Mouse (Mus musculus): ENCODE data around the gene P4ha3.
"Not testable (repeated sequence)": the region's sequence is repeated elsewhere in the genome, so short reads cannot be mapped to it uniquely, and the experiment has no call there.

The P4ha3 gene

DNA sequence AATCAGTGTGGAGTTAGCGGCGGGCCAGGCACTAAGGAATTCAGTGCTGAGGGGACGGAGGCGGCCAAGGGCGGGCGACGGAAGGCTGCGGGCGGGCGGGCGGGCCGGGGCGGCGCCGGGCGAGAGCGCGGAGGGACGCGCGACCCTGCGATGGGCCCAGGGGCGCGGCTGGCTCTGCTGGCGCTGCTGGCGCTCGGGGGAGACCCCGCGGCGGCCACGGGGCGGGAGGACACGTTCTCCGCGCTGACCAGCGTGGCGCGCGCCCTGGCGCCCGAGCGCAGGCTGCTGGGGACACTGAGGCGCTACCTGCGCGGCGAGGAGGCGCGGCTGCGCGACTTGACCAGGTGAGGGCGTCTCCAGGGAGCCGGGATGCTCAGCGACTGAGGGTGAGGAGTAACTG lies at the start of gene P4ha3:
P4ha3 (plus strand) TSS at position 138 of the 400 bp plus-strand sequence.
- DNase-seq: peak; percentile 9 to 16

DNA sequence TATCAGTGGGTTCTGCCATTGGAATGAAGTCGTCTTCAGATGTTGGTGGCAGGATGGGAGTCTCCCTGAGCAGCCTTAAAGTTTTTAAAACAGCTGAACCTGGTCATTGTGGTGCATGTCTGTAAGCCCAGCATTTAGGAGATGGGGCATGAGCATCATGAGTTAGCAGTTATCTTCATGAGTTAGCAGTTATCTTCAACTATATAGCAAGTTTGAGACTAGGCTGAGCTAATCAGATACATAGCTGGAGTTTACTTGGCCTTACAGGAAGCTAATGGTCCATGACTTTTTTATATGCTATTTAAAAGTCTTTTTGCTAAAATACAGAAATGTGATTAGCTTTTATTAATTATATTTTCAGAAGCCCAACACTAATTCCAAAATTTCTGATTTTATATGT lies 47.0 kb upstream of the P4ha3 start:
- no peak for DNase-seq

DNA sequence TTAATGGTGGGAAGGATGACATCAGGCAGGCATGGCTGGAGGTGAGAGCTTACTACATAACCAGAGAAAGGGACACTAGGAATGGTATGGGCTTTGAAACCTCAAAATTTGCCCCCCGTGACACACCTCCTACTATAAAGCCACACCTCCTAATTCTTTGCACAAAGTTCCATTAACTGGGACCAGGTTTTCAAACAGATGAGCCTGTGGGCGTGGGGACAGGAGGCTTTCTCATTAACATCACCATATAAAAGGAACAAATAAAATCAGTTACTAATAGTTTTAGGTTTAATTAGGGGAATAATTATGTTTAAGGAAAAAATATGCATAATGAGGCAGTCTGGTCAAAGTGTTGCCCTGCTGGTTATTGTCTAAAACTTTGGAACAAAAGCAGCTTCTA lies 44.7 kb upstream of the P4ha3 start:
- DNase-seq: no peak

DNA sequence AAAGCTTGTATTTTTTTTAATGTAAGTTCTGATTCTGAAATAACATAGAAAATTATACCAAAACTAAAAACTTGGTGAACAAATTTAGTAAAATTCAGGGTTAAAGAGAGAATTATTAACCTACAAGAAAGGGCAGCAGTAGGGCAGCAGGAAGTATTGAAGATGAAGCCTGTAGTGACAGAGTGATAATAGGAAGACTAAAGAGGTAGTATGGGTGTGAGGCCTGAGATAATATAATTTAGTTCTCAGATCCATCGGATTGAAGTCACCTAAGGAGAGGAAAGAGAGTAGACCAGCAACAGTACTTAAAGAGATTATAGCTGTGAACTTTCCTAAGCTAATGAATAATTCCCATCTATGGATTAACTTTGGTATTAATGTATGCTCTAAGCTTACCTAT lies 42.3 kb upstream of the P4ha3 start:
- no peak for DNase-seq

DNA sequence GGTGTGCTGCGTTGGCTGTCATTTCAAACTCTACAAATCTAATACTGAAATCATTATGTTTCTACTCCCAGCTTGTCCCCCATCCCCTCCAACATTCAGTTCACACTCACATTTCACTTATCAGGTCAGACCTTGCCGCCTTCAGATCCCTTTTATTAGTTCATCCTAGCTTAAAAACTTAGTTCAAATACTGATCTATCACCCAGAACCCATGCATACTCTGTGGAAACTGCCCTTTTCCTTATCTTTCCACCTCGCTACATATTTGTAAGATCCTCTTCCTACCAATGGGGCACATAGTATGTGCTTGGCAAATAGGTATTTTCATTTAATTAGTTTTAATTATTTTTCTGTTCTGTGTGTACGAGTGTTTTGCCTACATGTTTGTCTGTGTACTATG lies 41.1 kb upstream of the P4ha3 start:
- no peak for DNase-seq

DNA sequence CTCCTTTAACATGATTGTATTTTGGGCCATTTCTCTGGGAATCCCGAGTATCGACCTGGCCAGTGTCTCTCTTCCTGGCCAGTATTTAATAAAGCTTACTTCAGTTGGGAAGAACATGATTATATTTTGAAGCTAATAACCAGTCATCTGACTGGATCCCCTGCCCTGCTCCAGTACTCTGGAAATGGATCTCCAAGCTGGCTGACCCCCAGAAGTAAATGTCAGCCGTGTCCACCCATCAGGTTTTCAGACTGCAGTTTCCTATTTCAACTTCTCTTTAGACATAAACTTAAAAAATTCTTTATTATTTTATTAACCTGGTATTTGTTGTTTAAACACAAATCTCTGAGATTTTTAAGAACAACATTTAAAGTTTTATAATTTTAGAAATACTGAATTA lies 40.1 kb upstream of the P4ha3 start:
- DNase-seq: no peak

DNA sequence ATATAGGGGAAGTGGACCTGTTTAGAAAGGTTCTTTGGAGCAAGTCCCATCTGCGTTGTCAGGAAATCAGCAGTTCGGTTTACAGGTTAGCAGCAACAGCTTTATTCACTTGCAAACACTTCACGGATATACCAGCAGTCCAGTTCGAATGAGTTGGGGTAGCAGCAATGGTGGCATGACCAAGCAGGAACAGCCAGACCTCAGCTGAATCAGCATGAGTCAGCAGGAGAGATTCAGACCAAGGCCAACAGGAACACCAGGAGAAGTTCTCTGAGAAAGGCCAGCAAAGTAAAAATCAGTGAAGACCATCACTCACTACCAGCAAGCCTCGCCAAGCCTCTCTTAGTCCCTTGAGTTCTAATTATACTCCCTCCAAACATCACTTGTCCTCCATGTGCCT lies 34.7 kb upstream of the P4ha3 start:
- DNase-seq: no peak

DNA sequence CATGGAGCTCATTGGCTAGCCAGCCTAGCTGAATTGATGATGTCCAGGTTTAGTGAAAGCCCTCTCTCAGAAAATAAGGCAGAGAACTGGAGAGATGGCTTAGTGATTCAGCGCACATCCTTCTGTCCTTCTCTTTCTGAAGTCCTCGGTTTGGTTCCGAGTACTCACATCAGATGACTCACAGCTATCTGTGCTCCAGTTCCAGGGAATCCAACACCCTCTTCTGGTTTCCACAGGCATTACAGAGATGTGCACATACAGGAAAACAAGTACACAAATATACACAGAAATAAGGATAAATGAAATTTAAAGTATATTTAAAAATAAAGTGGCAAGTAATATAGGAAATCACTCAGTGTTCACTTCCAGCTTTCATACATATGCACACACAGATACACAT lies 23.0 kb upstream of the P4ha3 start:
- DNase-seq: no peak

DNA sequence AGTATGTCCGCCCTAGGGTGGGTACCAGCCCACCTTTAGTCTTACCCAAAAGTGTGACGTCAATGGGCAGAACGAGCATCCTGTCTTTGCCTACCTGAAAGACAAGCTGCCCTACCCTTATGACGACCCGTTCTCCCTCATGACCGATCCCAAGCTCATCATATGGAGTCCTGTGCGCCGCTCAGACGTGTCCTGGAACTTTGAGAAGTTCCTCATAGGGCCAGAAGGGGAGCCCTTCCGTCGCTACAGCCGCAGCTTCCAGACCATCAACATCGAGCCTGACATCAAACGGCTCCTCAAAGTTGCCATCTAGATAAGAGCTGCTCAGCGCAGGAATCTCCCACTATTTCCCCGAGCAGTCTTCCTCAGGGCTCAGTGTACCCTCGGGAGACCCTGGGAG lies 20.4 kb upstream of the P4ha3 start:
- not testable (repeated sequence) for DNase-seq

DNA sequence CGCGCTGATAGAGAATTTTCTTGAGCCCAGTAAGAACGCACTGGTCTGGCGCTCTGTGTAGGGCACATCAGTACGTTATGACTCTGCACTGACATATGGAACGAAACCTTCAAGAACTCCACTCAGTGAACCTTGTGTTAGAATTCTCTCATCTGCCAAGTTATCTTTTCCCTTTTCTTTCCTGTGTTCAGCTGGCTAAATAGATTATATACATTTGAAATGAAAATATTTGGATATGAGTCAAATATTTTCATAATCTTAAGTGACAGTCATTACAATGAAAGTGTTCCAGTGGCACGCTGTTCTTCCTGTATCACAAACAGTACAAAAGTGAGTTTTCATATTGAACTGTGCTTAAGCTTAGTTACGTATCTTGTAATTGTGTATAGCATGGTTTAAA lies 13.0 kb upstream of the P4ha3 start:
- DNase-seq: no peak

DNA sequence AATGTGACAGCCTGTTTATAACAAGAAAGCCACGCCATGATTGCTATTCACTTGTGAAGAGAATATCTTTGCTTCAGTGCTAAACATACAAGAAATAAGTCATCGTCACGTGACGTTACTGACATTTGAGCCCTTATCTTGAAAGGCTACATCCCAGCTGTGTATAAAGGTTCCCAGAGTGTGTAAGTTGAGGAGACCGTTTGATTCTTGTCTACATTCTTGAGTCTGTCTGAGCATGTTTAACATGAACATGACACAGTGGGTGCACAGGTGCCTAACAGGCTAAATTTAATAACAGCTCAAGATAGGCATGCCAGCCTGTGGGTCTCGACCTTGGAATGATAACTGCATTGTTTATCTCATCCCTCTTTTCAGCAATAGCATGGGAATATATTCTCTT lies 10.8 kb upstream of the P4ha3 start:
- no peak for DNase-seq

DNA sequence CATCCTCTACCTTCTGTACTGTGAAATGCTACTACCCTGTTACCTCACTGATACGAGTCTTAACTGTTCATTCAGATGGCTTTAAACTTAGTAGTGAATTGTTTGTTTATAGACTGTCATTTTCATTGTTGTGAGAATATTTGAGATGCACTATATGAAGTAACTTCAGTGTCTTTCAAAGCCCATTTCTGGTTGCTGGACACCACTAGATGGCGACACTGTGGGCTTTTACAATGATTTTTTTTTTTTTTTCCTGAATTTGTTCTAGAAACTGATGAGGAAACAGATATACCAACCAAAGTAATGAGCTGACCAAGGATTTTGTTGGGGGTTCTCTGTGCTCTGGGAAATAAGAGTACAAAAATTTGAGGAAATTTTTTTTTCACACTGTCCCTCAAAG lies 8.9 kb upstream of the P4ha3 start:
- DNase-seq: no peak

DNA sequence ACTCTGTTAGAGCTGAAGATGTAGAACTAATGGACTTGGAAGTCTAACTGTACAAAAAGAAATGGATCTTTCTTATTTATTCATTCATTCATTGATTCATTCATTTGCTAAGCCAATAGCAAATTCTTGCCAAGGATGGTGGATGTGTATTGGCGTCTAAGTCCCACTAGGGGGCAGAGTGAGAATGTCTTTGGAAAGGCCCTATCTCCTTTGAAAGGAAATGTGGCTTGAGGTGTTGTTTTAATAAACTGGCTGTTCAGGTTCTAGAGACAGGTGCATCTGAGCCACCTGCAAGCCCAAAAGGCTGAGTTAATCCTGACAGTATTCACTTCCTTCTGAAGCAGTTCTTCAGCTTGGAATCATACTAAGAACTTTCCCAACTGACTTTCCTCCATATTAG lies 5.5 kb upstream of the P4ha3 start:
- peak; percentile 29 to 31 for DNase-seq

DNA sequence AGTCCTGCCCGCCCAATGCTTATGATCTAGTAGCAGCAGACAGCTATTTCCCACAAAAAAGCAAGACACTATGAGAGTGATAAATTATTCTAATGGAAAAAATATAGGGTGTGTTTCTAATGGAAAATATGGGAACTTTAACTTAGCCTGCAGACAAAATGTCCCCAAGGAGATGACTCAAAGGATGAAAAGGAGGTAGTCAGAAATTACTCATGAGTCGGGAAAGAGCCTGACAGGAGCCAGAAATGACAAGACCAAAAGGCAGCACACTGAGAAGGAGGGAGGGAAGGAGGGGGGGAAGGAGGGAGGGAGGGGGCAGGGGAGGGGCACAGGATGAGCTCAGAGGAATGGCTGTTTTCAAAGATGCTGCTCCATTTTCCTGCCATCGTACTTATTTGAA lies 3.7 kb upstream of the P4ha3 start:
- DNase-seq: no peak

DNA sequence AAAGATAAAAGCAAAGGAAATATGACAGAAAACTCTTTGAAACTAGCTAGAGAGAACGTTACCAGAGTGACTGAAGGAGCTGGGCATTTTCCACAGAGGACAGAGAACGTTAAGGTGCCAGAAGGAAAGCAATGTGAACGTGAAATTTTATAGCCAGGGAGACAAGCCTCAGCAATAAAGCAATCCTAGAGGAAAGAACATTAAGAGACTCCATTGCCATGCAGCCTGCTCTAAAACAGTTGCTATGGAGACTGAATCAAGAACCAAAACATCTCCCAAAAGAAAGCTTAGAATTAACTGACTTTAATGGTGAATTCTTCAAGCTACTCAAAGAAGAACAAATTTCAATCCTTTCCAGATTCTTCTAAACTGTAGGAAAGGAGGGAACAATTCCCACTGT lies 2.0 kb upstream of the P4ha3 start:
- DNase-seq: no peak

DNA sequence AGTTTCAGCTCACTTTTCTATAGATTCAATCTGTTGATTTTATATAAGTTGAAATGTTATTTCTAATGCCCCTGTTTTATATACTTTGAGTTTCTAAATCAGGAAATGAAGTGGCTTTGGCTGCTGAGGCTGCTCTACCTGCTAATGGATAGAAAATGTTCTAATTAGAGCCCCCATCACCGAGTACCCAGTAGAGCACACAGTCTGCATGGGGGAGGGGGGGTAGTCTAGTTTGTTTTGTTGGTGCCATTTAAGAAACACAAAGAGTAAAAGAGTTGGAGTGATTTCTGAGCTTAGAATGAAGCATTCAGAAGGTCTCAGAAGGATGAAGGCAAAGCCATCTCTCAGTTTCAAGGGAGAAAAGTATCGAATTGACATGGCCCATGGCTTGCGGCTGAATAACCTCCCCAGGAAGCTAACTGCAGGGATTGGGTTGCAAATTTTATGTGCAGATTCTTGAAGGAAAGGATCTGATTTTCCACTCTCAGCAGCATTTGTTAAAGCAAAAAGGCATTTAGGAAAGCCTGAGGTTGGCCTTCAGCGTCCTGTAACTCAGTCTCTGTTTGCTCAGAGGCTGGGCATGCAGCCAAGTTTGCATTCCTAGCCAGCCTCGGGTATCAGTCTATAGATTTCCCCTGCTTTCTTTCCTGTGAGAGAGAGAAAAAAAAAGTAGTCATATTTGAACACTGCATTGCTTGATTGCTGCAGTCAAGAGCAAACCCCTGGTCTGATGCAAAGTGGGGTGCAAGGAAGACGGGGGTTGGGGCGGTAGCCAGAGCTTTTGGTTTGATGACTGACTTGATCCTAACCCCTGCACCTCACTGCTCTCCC lies 2.6 kb downstream of the P4ha3 start:
- peak in 1 of 2 experiments; percentile 17 for DNase-seq

DNA sequence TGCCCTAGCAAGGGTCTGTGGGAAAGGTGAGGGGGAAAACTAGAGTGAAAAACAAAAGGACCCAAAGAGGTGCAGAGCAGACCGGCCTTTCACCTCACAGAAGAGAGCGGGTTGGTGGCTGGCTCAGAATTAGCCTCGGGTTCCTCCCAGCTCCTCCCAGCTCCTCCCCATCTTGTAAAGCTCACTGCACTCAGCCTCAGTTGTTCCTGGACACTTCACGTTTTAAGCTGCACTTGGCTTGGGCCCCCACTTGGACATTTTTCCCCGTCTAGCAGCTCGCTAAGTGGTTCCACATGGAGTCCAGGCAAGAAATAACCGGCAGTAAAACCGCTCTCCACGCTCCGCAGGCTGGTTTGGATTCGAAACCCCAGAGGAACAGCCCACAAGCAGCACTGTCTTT lies 3.3 kb downstream of the P4ha3 start:
- DNase-seq: no peak

DNA sequence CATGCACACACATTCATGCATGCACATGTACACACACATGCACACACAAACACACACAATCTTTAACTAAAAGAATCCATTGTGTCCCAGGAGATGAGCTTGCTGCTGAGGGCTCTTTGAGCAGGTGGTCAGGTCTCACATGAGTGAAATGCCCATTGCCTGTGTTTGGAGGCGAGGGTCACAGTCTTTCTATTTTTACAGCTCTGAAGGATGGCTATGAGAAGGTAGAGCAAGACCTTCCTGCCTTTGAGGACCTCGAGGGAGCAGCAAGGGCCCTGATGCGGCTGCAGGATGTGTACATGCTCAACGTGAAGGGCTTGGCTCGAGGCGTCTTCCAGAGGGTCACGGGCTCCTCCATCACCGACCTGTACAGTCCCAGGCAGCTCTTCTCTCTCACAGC lies 8.2 kb downstream of the P4ha3 start:
- DNase-seq: no peak

DNA sequence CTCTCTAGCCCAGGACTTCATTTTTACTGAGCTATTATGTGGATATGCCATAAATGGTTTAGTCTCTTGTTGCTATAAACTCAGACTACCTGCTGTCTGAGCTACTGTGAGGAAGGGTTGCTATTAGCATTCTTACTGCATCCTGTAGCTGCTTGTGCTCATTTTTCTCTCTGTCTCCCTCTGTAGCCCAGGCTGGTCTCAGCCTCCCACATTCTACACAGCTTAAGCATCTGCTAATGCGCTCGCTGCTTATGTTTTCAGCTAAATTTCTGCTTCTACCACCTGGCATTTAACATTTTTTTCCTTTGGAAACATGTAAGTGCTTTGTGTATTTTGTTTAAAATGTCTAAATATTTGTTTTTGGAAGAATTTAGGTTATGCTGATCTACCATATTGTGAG lies 10.4 kb downstream of the P4ha3 start:
- DNase-seq: no peak

DNA sequence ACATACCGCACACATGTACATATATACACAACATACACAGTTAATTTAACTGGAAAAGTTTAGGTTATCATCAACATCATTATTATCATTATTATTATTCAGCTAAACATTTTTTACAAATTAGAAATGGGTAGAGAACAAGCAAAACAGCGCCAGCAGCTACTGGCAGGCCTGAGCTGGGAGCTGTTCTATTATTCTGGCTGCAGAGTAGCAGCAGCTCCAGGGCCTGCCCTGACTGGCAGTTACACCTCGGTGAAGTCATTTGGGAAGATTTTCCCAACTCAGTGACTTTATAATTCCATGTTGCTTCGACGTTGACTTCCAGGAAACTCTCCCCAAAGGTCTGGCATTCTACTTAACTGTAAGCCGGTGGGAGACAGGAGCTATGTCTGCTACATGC lies 11.4 kb downstream of the P4ha3 start:
- DNase-seq: no peak

DNA sequence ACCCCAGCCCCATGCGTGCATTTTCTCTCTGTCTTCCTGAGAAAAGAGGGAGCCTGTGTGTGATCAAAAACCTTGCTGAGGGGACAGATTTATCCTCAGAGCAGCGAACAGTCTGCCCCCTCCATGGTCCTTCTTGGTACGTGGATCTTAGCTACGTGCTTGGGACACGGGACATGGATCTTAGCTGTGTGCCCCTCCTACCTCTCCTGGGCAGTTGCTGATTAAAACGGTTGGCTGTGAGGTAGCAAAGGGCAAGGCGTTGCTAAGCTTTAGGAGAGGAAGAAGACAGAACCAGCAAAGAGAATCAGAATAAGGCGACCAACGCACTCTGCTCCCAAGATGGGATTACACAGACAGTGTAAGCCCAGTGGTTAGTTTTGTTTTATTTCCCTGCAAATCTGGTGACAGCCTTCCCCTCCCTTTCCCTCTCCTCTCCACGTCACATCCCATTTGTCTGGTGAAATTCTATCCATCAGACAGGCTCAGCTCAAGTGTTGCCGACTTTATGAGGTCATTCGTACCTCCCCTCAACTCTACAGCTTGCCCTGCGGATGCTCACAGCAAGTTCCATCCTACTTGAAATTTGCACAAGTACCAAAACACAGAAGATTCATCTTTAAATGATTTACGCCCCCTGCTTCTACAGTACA lies 13.7 kb downstream of the P4ha3 start:
- no peak for DNase-seq

DNA sequence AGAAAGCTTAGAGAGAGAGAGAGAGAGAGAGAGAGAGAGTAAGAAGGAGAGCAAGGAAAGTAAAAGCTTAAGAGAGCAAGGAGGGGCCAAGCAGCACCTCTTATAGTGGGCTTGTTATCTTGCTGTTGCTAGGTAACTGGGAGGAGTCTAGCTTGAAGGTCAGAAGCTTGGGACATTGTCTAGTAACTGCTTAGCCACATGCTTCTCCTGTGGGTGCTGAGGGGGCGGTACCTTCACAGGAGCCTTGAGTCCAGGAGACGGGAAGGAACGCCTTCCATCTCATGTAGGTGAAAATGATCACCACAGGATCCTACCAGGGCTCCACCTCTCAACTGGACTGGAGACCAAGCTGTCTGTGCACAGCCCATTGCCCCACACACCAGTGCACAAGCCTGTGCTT lies 16.1 kb downstream of the P4ha3 start:
- no peak for DNase-seq

DNA sequence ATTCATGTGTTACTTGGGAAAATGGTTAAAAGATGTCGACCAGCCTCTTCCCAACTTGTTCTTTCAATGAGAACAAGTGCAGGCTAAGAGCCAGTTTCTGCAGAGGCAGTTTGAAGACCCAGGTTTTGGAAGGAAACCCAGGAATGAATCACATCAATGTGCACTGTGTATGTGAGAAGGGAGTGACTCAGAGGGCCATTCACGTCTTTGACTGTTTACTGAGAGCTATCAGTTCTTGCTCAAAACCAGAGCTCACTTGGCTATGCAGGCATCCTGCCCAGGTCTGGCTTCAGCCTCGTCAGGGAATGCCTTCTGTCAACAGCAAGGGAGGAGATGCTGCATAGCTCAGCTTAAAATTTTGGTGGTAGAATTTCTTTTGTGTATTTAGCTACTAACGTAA lies 17.0 kb downstream of the P4ha3 start:
- no peak for DNase-seq

DNA sequence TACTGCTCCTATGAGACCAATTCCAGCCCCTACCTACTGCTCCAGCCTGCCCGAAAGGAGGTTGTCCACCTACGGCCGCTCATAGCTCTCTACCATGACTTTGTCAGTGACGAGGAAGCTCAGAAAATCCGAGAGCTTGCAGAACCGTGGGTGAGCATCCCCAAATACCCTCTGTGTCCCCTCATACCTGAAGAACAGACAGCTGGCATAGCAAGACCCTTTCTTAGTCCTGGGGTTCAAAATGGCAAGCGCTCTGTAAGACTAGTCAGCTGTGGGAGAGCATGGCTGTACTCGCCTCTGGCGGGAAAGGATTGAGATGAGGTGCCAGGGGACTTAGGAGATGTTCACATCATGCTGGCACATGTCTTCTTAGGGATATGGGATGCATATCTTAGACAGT lies 20.6 kb downstream of the P4ha3 start:
- no peak for DNase-seq
